Mouse (Mus musculus): ENCODE data around the gene Krt86. TPM values are rescaled to one million over a fixed set of nuclear protein-coding genes. Genes with fewer than 3 reads are reported as not detected.

The Krt86 gene
- not detected in 2 replicates for polyA plus RNA-seq (2014; fragmentation: Nextera tagmentation; extraction: Ambion mirVana)

GRCm38 (mm10) chr15:101472952-101473528 is at the start of gene Krt86:
Krt86 (plus strand) TSS chr15:101473478.
- no peak within 1 kb of the TSS for H3K4me3 ChIP-seq (ENCODE audit: low read depth, low read length)
- H3K27me3 ChIP-seq (ENCODE audit: control insufficient read depth, insufficient read depth, low read length), result no peaks in the 10 kb centered on the region
- ATAC-seq (ENCODE audit: low FRiP score) (no peak), DNase-seq (ENCODE audit: low spot score, missing footprints) (peak; percentile 88)
- no peak within 1 kb of the TSS for H3K9ac ChIP-seq (ENCODE audit: low read length)
- no peaks in the 10 kb centered on the region for H3K9me3 ChIP-seq (ENCODE audit: control insufficient read depth, low read length)
- H3K27ac ChIP-seq (ENCODE audit: low read depth, low read length), result no peak within 1 kb of the TSS
- no peaks in the 10 kb centered on the region for H3K36me3 ChIP-seq (ENCODE audit: control insufficient read depth, insufficient read depth, low read length)
- no peaks in the 10 kb centered on the region for H3K4me1 ChIP-seq (ENCODE audit: control insufficient read depth, insufficient read depth, low read length)
- no peak within 1 kb of the TSS for H3K4me2 ChIP-seq
- WGBS, result 38% methylated on average over 10 of the region's 10 CpGs

DNA sequence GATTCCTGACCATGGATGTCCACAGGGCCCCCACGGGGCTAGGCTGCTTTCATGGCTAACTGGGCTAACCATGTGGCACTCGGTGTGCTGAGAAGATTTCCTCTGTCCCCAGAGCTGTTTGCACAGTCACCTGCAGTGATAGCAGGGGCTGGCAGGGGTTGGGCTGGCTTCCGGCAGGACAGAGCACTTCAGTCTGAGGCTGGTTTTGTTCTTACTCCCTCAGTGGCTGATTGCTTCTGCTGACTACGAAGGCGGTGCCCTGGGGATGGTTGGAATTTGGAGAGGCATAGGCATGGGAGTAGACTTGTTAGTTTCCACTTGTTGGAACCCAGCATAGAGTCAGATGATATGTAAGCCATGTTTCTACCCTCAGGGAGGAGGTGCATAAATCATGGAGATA is 48.4 kb upstream of the Krt86 start:
- ATAC-seq (ENCODE audit: low FRiP score) (no peak), DNase-seq (ENCODE audit: low spot score, missing footprints) (no peak)
- WGBS, result 26% methylated on average over 5 of the region's 5 CpGs
- H3K27me3 ChIP-seq (ENCODE audit: control insufficient read depth, insufficient read depth, low read length), result no peaks in the 10 kb centered on the region
- H3K4me1 ChIP-seq (ENCODE audit: control insufficient read depth, insufficient read depth, low read length), result no peaks in the 10 kb centered on the region
- H3K4me2 ChIP-seq, result no peak overlapping the region
- H3K9ac ChIP-seq (ENCODE audit: low read length), result no peak overlapping the region
- H3K27ac ChIP-seq (ENCODE audit: low read depth, low read length), result no peak overlapping the region
- no peak overlapping the region for H3K4me3 ChIP-seq (ENCODE audit: low read depth, low read length)
- no peaks in the 10 kb centered on the region for H3K36me3 ChIP-seq (ENCODE audit: control insufficient read depth, insufficient read depth, low read length)
- no peaks in the 10 kb centered on the region for H3K9me3 ChIP-seq (ENCODE audit: control insufficient read depth, low read length)

GRCm38 (mm10) chr15:101436611-101437010 is 36.7 kb upstream of the Krt86 start:
- no peak overlapping the region for H3K4me2 ChIP-seq
- ATAC-seq (ENCODE audit: low FRiP score), result no peak
- no peak overlapping the region for H3K9ac ChIP-seq (ENCODE audit: low read length)
- DNase-seq (ENCODE audit: low spot score, missing footprints), result no peak
- H3K27ac ChIP-seq (ENCODE audit: low read depth, low read length), result no peak overlapping the region
- no peak overlapping the region for H3K4me3 ChIP-seq (ENCODE audit: low read depth, low read length)
- 91% methylated on average over 7 of the region's 7 CpGs for WGBS
- no peaks in the 10 kb centered on the region for H3K36me3 ChIP-seq (ENCODE audit: control insufficient read depth, insufficient read depth, low read length)
- H3K9me3 ChIP-seq (ENCODE audit: control insufficient read depth, low read length), result no peaks in the 10 kb centered on the region
- H3K4me1 ChIP-seq (ENCODE audit: control insufficient read depth, insufficient read depth, low read length), result 0 out of 2 replicates have a peak, but pooled peaks cover 2% of the 10 kb centered on the region
- peaks cover 12% of the 10 kb centered on the region; the same call in 1 of the 2 replicates for H3K27me3 ChIP-seq (ENCODE audit: control insufficient read depth, insufficient read depth, low read length)

GRCm38 (mm10) chr15:101438555-101438954 is 34.7 kb upstream of the Krt86 start, which contains the start of gene Krt87:
Krt87 (minus strand) TSS chr15:101438804.
- DNase-seq (ENCODE audit: low spot score, missing footprints) (peak; percentile 88), ATAC-seq (ENCODE audit: low FRiP score) (no peak)
- Histone ChIP-seq H3K27me3 (ENCODE audit: control insufficient read depth, insufficient read depth, low read length) (peaks cover 12% of the 10 kb centered on the region; the same call in 1 of the 2 replicates), H3K4me3 (ENCODE audit: low read depth, low read length) (peak within 1 kb of the TSS; percentile 22), H3K9me3 (ENCODE audit: control insufficient read depth, low read length) (no peaks in the 10 kb centered on the region), H3K4me1 (ENCODE audit: control insufficient read depth, insufficient read depth, low read length) (0 out of 2 replicates have a peak, but pooled peaks cover 2% of the 10 kb centered on the region), H3K9ac (ENCODE audit: low read length) (peak within 1 kb of the TSS; percentile 50), H3K27ac (ENCODE audit: low read depth, low read length) (no peak within 1 kb of the TSS), H3K4me2 (peak within 1 kb of the TSS; percentile 47), H3K36me3 (ENCODE audit: control insufficient read depth, insufficient read depth, low read length) (no peaks in the 10 kb centered on the region)
- 3% methylated on average over 34 of the region's 34 CpGs for WGBS

DNA sequence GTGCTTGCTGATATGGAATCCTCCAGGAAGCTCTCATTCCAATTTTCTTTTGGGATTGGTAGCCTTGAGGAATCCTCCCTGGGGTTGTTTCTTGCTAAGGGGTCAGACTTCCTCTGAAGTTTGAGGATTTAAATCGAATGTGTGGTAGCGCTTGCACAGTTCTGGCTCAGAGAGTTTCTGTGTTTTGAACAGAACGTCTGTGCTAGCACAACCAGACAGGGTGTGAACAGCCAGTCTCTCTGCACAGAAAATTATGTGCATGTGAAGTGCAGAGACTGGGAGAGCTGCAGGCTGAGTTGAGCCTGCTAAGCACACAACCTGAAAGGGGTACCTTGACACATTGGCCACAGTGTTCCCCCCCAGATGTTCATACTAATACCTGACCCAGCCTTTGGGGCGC is 32.4 kb upstream of the Krt86 start:
- Histone ChIP-seq H3K27ac (ENCODE audit: low read depth, low read length) (no peak overlapping the region), H3K27me3 (ENCODE audit: control insufficient read depth, insufficient read depth, low read length) (peaks cover 12% of the 10 kb centered on the region; the same call in 1 of the 2 replicates), H3K9me3 (ENCODE audit: control insufficient read depth, low read length) (no peaks in the 10 kb centered on the region), H3K9ac (ENCODE audit: low read length) (no peak overlapping the region), H3K4me1 (ENCODE audit: control insufficient read depth, insufficient read depth, low read length) (0 out of 2 replicates have a peak, but pooled peaks cover 2% of the 10 kb centered on the region), H3K36me3 (ENCODE audit: control insufficient read depth, insufficient read depth, low read length) (no peaks in the 10 kb centered on the region), H3K4me3 (ENCODE audit: low read depth, low read length) (no peak overlapping the region), H3K4me2 (no peak overlapping the region)
- DNase-seq (ENCODE audit: low spot score, missing footprints) (no peak), ATAC-seq (ENCODE audit: low FRiP score) (no peak)
- WGBS, result 83% methylated on average over 4 of the region's 4 CpGs

- ATAC-seq (ENCODE audit: low FRiP score) (no peak), DNase-seq (ENCODE audit: low spot score, missing footprints) (no peak)
- no peaks in the 10 kb centered on the region for H3K36me3 ChIP-seq (ENCODE audit: control insufficient read depth, insufficient read depth, low read length)
- H3K4me3 ChIP-seq (ENCODE audit: low read depth, low read length), result no peak overlapping the region
- H3K27me3 ChIP-seq (ENCODE audit: control insufficient read depth, insufficient read depth, low read length), result no peaks in the 10 kb centered on the region
- no peak overlapping the region for H3K4me2 ChIP-seq
- no peaks in the 10 kb centered on the region for H3K4me1 ChIP-seq (ENCODE audit: control insufficient read depth, insufficient read depth, low read length)
- H3K9ac ChIP-seq (ENCODE audit: low read length), result no peak overlapping the region
- H3K9me3 ChIP-seq (ENCODE audit: control insufficient read depth, low read length), result no peaks in the 10 kb centered on the region
- 83% methylated on average over 11 of the region's 11 CpGs for WGBS
- H3K27ac ChIP-seq (ENCODE audit: low read depth, low read length), result no peak overlapping the region
These were observed 26.7 kb upstream of the Krt86 start for GRCm38 (mm10) chr15:101446572-101446971.

GRCm38 (mm10) chr15:101447444-101447843 is 25.8 kb upstream of the Krt86 start, which contains the start of gene Krt88:
Krt88 (plus strand) TSS chr15:101447744.
- Histone ChIP-seq H3K4me2 (no peak within 1 kb of the TSS), H3K36me3 (ENCODE audit: control insufficient read depth, insufficient read depth, low read length) (no peaks in the 10 kb centered on the region), H3K9me3 (ENCODE audit: control insufficient read depth, low read length) (no peaks in the 10 kb centered on the region), H3K4me1 (ENCODE audit: control insufficient read depth, insufficient read depth, low read length) (no peaks in the 10 kb centered on the region), H3K27ac (ENCODE audit: low read depth, low read length) (no peak within 1 kb of the TSS), H3K9ac (ENCODE audit: low read length) (no peak within 1 kb of the TSS), H3K27me3 (ENCODE audit: control insufficient read depth, insufficient read depth, low read length) (no peaks in the 10 kb centered on the region), H3K4me3 (ENCODE audit: low read depth, low read length) (no peak within 1 kb of the TSS)
- DNase-seq (ENCODE audit: low spot score, missing footprints) (no peak), ATAC-seq (ENCODE audit: low FRiP score) (no peak)
- WGBS, result 79% methylated on average over 2 of the region's 2 CpGs

DNA sequence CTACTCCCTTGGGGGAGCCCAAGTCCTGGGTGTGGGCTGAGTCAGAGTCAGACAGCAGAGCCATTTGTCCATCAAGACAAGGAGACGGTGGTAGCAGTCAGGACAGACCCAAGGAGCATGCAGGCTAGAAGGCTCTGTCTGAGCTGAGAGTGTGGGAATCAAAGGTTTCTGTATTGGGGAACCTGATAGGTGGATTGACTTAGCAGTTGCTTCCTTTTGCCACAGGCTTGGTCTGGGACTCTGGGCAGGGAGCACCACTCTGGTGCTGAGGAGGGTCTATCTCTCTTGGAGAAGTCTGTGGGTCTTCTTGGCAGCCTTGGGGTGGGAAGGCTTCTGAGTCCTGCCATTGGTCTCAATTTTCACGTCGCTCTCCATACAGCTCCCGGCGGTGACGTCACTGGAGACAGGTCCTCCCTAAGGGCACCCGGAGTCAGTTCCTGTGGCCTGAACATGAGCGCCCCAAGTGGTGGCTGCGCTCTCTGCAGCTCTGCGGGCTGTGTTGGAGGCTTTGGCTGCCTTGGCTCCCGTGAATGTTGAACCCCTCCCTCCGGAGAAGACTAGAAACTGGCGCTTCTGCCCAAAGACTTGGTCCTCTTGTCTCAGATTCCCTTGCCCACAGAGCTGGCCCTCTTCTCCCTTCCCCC is 20.1 kb upstream of the Krt86 start:
- ATAC-seq (ENCODE audit: low FRiP score), result peak; percentile 72
- no peak overlapping the region for H3K9ac ChIP-seq (ENCODE audit: low read length)
- H3K36me3 ChIP-seq (ENCODE audit: control insufficient read depth, insufficient read depth, low read length), result no peaks in the 10 kb centered on the region
- no peak overlapping the region for H3K4me3 ChIP-seq (ENCODE audit: low read depth, low read length)
- no peaks in the 10 kb centered on the region for H3K4me1 ChIP-seq (ENCODE audit: control insufficient read depth, insufficient read depth, low read length)
- no peaks in the 10 kb centered on the region for H3K27me3 ChIP-seq (ENCODE audit: control insufficient read depth, insufficient read depth, low read length)
- peak overlapping the region; percentile 22; the same call in 1 of the 2 replicates for H3K4me2 ChIP-seq
- no peak overlapping the region for H3K27ac ChIP-seq (ENCODE audit: low read depth, low read length)
- DNase-seq (ENCODE audit: low spot score, missing footprints), result peak; percentile 99
- WGBS, result 9% methylated on average over 13 of the region's 13 CpGs
- H3K9me3 ChIP-seq (ENCODE audit: control insufficient read depth, low read length), result peaks cover 4% of the 10 kb centered on the region; the same call in 1 of the 2 replicates

- no peaks in the 10 kb centered on the region for H3K36me3 ChIP-seq (ENCODE audit: control insufficient read depth, insufficient read depth, low read length)
- H3K4me1 ChIP-seq (ENCODE audit: control insufficient read depth, insufficient read depth, low read length), result no peaks in the 10 kb centered on the region
- no peaks in the 10 kb centered on the region for H3K27me3 ChIP-seq (ENCODE audit: control insufficient read depth, insufficient read depth, low read length)
- no peak overlapping the region for H3K27ac ChIP-seq (ENCODE audit: low read depth, low read length)
- H3K4me2 ChIP-seq, result no peak overlapping the region
- no peak overlapping the region for H3K4me3 ChIP-seq (ENCODE audit: low read depth, low read length)
- 89% methylated on average over 8 of the region's 8 CpGs for WGBS
- DNase-seq (ENCODE audit: low spot score, missing footprints) (no peak), ATAC-seq (ENCODE audit: low FRiP score) (no peak)
- H3K9me3 ChIP-seq (ENCODE audit: control insufficient read depth, low read length), result peaks cover 4% of the 10 kb centered on the region; the same call in 1 of the 2 replicates
- no peak overlapping the region for H3K9ac ChIP-seq (ENCODE audit: low read length)
These were observed 18.5 kb upstream of the Krt86 start for GRCm38 (mm10) chr15:101454774-101455173.
